Mouse (Mus musculus) testis, postnatal 14 days (tissue): ENCODE data around the gene Atg9b.
A peak's percentile ranks its signal among the peaks of the same experiment; 100 is the strongest.

Experiments used
- DNase-seq: peaks from one replicate; pipeline ENCODE4 v3.0.0; 2021; ENCODE audit warnings: low spot score

The Atg9b gene

DNA sequence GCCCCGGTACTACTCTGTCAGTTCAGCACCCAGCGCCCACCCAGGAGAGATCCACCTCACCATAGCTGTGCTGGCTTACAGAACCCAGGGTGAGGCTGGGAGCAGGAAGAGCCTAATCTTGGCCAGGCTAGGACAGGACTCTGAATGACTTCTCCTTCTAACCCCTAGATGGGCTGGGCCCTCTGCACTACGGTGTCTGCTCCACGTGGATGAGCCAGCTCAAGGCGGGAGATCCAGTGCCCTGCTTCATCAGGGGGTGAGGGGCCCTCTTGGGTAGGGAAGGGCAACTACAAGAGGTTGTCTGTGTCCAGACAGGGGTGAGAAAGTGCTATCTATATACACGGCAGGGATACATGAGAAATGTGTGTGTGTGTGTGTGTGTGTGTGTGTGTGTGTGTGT lies 10.5 kb downstream of the Atg9b start:
- DNase-seq, result no peak

GRCm38 (mm10) chr5:24380499-24380898 lies 11.4 kb downstream of the Atg9b start:
- no peak for DNase-seq

GRCm38 (mm10) chr5:24379501-24379900 lies 12.4 kb downstream of the Atg9b start:
- DNase-seq, result no peak

DNA sequence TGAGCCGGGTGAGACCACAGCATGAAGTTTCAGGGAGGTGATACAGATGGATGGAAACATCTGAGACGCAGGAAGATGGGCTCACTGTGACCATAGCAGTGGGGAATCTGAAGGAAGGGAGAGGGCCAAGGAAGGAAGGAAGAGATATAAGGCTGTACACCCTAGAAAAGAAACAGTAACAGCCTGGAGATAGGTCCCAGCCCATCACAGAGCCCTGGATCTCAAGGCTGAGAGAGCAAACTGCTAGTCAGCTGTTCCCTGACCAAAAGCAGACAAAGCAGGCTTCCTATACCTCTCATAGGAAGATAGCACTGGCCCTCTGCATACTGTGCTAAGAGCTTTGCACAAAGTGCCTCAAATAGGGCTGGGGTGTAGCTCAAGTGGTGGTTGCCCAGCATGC lies 13.2 kb downstream of the Atg9b start:
- DNase-seq, result no peak

DNA sequence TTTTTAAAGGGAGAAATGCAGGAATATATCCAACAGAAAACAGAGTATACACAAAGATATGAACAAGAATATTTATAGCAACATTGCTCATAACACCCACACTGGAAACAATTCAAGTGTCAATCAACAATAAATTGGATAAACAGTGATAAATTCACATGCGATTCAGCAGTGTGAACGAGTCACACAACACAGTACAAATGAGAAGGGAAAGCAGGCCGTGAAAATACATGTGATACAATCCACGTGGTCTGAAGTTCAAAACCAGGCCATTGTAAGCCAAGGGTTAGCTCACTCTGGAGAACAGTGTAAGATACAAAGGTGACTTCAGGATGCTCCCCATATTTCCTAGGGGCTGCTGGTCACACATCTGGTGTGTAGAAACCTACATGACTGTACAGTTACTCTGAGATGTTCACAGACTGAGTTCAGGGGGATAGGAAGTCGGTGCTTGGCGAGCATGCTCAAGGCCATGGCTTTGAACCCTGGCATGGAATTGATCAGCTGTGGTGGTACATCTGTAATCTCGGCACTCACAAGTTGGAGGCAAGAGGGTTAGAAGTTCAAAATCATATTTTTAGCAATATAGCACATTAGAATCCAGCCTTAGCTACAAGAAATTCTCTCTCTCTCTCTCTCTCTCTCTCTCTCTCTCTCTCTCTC lies 17.1 kb downstream of the Atg9b start:
- no peak for DNase-seq

DNA sequence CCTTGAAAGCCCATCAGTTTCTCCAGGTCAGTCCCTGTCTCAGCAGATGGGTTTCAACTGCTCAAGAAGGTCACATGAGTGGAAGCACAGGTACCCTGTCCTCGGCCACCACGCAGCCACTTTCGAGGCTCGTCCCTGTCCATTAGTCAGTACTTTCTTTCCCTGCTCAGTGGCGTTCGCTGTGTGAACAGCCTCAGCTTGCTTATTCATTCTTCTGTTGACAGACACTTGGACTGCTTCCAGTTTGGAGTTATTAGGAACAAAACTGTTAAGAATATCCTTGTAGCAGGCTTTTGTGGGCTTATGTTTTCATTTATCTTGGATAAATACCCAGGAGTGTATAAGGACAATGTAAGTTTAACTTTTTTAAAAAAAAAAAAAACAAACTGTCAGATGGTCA lies 17.7 kb downstream of the Atg9b start:
- no peak for DNase-seq

DNA sequence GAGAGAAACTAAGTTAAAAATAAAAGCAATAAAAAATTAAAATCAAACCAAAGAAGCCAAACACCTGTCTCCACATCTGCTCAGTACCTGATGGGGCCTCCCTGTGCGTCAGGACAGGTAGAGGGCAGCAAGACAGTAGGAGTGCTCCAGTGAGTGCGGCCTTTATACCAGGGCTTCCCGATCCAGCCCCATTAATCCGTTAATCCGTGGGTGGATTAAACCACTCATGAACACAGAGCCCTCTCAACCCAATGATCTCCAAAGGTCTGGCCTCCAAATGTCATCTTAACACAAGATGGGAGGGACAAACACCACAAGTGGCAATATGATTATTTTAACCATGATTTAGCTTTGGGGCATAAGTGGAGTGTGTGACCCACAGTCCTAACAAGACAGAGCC lies 18.1 kb downstream of the Atg9b start:
- DNase-seq, result no peak

DNA sequence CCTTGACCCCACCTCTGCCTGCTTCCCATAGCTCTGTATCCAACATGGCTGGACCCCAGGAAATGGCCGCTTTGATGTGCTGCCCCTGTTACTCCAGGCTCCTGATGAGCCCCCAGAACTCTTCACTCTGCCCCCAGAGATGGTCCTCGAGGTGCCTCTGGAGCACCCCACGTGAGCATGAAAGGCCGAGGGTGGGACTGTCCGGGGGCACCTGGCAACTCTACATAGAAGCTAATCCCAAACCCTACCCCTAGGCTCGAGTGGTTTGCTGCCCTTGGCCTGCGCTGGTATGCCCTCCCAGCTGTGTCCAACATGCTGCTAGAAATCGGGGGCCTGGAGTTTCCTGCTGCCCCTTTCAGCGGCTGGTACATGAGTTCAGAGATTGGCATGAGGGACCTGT lies 22.2 kb downstream of the Atg9b start:
- no peak for DNase-seq

GRCm38 (mm10) chr5:24366426-24366825 lies 25.5 kb downstream of the Atg9b start:
- DNase-seq, result no peak

GRCm38 (mm10) chr5:24365528-24365927 lies 26.4 kb downstream of the Atg9b start:
- DNase-seq, result no peak

- no peak for DNase-seq
Measured at GRCm38 (mm10) chr5:24364963-24365362, 27.0 kb downstream of the Atg9b start.

GRCm38 (mm10) chr5:24364508-24364907 lies 27.4 kb downstream of the Atg9b start, which contains the start of gene Nos3:
Gene Nos3 (plus strand): TSS chr5:24364810.
- DNase-seq, result no peak

GRCm38 (mm10) chr5:24364061-24364460 lies 27.9 kb downstream of the Atg9b start:
- DNase-seq, result no peak

- no peak for DNase-seq
Measured at GRCm38 (mm10) chr5:24363467-24363866, 28.5 kb downstream of the Atg9b start.

- DNase-seq, result peak; percentile 70
Measured at GRCm38 (mm10) chr5:24360792-24361454, 31.0 kb downstream of the Atg9b start.

- DNase-seq, result peak; percentile 63
Measured at GRCm38 (mm10) chr5:24357461-24357860, 34.5 kb downstream of the Atg9b start.

DNA sequence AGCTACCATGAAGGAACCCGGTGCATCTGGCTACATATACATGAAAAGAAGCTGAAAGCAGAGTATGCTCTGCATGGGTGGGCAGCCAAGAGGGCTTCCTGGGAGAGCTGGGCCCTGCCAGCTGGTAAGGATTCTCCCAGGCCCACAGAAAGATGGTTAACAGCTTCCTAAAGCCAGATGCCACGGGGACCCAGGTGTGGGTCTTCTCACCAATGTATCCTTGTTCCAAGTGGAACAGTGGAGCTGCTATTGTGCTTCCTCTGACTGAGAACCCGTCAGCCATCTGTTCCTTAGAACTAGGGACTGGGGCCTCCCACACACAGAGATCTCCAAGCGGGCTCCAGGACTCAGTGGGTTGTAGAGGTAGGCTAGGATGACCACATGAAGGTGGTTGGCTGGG lies 35.2 kb downstream of the Atg9b start:
- no peak for DNase-seq

DNA sequence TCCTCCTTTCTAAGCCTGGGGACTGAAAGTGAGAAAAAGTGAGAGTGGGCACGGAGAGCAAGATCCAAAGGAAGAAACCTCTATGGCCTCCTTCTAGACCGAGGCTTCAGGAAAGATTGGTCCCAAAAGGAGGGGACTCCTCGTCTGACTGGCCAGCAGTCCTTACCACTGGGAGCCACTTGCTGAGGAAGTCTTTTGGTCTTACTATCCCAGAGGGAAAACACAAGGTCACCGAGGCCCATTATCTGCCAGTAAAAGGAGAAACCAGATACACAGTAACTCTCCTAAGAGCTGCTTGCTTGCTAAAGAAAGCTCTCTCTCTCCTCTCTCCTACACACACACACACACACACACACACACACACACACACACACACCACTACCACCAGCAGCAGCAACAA lies 38.6 kb downstream of the Atg9b start:
- DNase-seq, result peak; percentile 74

GRCm38 (mm10) chr5:24352251-24352859 lies 39.6 kb downstream of the Atg9b start:
- DNase-seq, result peak; percentile 77

GRCm38 (mm10) chr5:24351701-24352171 lies 40.2 kb downstream of the Atg9b start:
- DNase-seq, result peak; percentile 87

GRCm38 (mm10) chr5:24351278-24351677 lies 40.7 kb downstream of the Atg9b start, which contains the start of gene Kcnh2:
Gene Kcnh2 (minus strand): TSS chr5:24351604.
- no peak for DNase-seq

DNA sequence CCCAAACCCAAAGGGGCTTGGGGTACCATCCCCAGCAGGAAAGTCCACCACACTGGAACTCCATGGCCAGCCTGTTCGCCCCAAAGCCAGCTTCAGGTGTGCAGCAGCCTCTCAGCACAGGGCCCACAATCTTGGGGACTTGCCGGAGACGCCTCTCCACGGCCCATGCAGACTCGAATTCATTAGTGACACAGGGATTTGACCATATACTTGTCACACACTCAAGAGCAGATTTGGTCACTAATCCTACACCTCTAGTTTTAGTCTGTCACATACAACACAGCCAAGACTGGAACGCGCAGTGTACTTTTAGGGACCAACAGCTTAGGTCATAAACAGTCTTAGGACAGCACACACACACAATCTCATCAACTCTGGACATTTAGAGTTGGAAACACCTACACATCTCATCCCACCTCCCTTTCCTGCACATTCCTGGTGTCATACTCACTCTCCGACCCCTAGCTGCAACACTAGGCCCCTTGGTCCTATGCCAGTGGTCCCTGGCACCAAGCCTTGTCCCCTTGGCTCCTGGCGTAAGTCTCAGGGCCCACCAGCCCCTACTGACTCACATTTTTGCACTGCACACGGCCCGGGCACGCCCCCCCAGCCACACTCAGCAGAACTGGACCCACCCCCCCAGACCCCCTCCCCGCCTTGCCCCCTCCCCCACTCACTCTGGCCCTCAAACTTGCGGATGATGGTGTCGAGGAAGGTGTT lies 41.3 kb downstream of the Atg9b start:
- no peak for DNase-seq

- DNase-seq, result peak; percentile 64
Measured at GRCm38 (mm10) chr5:24350073-24350472, 41.9 kb downstream of the Atg9b start.
